In the genomic region with DNA sequence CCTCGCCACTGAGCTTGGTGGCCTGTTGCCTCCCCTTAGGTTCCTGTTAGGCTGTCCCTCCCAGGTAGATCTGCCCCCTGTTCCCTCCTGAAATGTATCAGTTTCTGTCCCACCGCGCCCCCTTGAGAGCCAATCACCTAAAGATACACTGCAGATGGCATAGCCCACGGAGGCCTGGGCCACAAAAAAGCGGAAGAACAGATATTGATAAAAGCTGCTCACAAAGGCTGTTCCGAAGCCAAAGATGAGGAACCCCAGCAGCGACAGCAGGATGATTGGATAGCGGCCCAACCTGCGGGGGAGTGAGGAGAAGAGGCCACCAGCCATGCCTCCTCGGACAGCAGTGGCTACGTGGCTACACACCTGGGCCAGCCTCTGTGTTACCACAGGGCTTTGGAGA, we compare ENCODE assay signal across 45 mouse cellular contexts. TPM values are rescaled to one million over a fixed set of nuclear protein-coding genes. Genes with fewer than 3 reads are reported as not detected.
"Had no signal": no experiment of that assay in that cellular context is flagged by ENCODE, and none has a peak within 500 bp of the region (broad histone marks: within the 10 kb centered on the region; RNA-seq: fewer than 3 reads in every experiment).

No protein-coding gene starts in this region.

- DNase-seq: left cerebral cortex, postnatal 4 days; liver; liver, embryonic 13.5 days; liver, postnatal 0 days; lung, adult 18-20 months; lung, adult 2 months; lung, embryonic 14.5 days; lung, postnatal 10 days; lung, postnatal 14 days; lung, postnatal 36 days; lung, postnatal 4 days; midbrain, embryonic 14.5 days had no signal

- H3K4me2 ChIP-seq: limb, embryonic 12.5 days; limb, embryonic 13.5 days; limb, embryonic 15.5 days; liver, embryonic 11.5 days; liver, embryonic 12.5 days; liver, embryonic 13.5 days; liver, embryonic 15.5 days; lung, embryonic 14.5 days; lung, embryonic 15.5 days; midbrain, embryonic 11.5 days; midbrain, embryonic 12.5 days; midbrain, embryonic 13.5 days; midbrain, embryonic 15.5 days; neural tube, embryonic 12.5 days had no signal

- ATAC-seq: liver, embryonic 12.5 days; liver, postnatal 0 days; lung, postnatal 0 days; midbrain, embryonic 13.5 days; midbrain, embryonic 15.5 days; midbrain, embryonic 16.5 days had no signal

- H3K27ac ChIP-seq: limb, embryonic 10.5 days; limb, embryonic 12.5 days; limb, embryonic 13.5 days; limb, embryonic 15.5 days; liver, embryonic 12.5 days; liver, embryonic 13.5 days; liver, embryonic 14.5 days; liver, embryonic 15.5 days; lung, embryonic 15.5 days; macrophage; midbrain, embryonic 10.5 days; midbrain, embryonic 12.5 days; midbrain, embryonic 13.5 days; midbrain, embryonic 15.5 days; neural tube, embryonic 12.5 days had no signal

- H3K27me3 ChIP-seq: limb, embryonic 12.5 days; limb, embryonic 13.5 days; limb, embryonic 15.5 days; liver, embryonic 12.5 days; liver, embryonic 13.5 days; liver, embryonic 15.5 days; lung, embryonic 15.5 days; midbrain, embryonic 12.5 days; midbrain, embryonic 13.5 days; midbrain, embryonic 15.5 days; neural tube, embryonic 12.5 days had no signal

- H3K4me3 ChIP-seq: limb, embryonic 10.5 days; limb, embryonic 12.5 days; limb, embryonic 13.5 days; limb, embryonic 15.5 days; liver, embryonic 12.5 days; liver, embryonic 13.5 days; liver, embryonic 15.5 days; lung, embryonic 15.5 days; megakaryocyte, embryonic 14.5 days; midbrain, embryonic 10.5 days; midbrain, embryonic 12.5 days; midbrain, embryonic 13.5 days; midbrain, embryonic 15.5 days; myocyte; neural tube, embryonic 12.5 days had no signal

- H3K36me3 ChIP-seq: limb, embryonic 10.5 days; limb, embryonic 12.5 days; limb, embryonic 13.5 days; limb, embryonic 15.5 days; liver, embryonic 12.5 days; liver, embryonic 13.5 days; liver, embryonic 15.5 days; lung, embryonic 15.5 days; midbrain, embryonic 10.5 days; midbrain, embryonic 12.5 days; midbrain, embryonic 13.5 days; midbrain, embryonic 15.5 days; neural tube, embryonic 12.5 days had no signal

- H3K9me3 ChIP-seq: limb, embryonic 10.5 days; limb, embryonic 12.5 days; limb, embryonic 13.5 days; limb, embryonic 15.5 days; liver, embryonic 12.5 days; liver, embryonic 13.5 days; liver, embryonic 15.5 days; lung, embryonic 15.5 days; megakaryocyte, embryonic 14.5 days; midbrain, embryonic 10.5 days; midbrain, embryonic 12.5 days; midbrain, embryonic 13.5 days; midbrain, embryonic 15.5 days; neural tube, embryonic 12.5 days had no signal

- H3K4me1 ChIP-seq: limb, embryonic 12.5 days; liver, embryonic 12.5 days; liver, embryonic 13.5 days; liver, embryonic 15.5 days; megakaryocyte, embryonic 14.5 days; midbrain, embryonic 12.5 days; midbrain, embryonic 13.5 days; midbrain, embryonic 15.5 days; neural tube, embryonic 12.5 days had no signal

- H3K9ac ChIP-seq: limb, embryonic 12.5 days; limb, embryonic 13.5 days; limb, embryonic 15.5 days; liver, embryonic 12.5 days; liver, embryonic 13.5 days; liver, embryonic 14.5 days; liver, embryonic 15.5 days; liver, postnatal 0 days; lung, embryonic 14.5 days; lung, embryonic 15.5 days; midbrain, embryonic 12.5 days; midbrain, embryonic 13.5 days; midbrain, embryonic 15.5 days; neural tube, embryonic 12.5 days had no signal

RNA-seq across cellular contexts. Expression of gene Gm47289, which starts 20.3 kb away (rescaled TPM):
- total RNA-seq: left cerebral cortex, postnatal 10 days; left cerebral cortex, postnatal 14 days; left cerebral cortex, postnatal 25 days; left cerebral cortex, postnatal 36 days; left cerebral cortex, postnatal 4 days; liver, adult 2 months; megakaryocyte progenitor cell, adult 5-6 weeks; megakaryocyte, adult 5-6 weeks; megakaryocyte-erythroid progenitor cell, adult 5-6 weeks; midbrain, postnatal 0 days; monocyte, adult 5-6 weeks had no signal
- polyA plus RNA-seq: limb, embryonic 10.5 days; limb, embryonic 11.5 days; limb, embryonic 12.5 days; limb, embryonic 13.5 days; limb, embryonic 15.5 days; liver, adult 2 months; liver, embryonic 11.5 days; liver, embryonic 12.5 days; liver, embryonic 13.5 days; liver, embryonic 14.5 days; liver, embryonic 15.5 days; liver, postnatal 0 days; lung, adult 2 months; lung, embryonic 14.5 days; lung, embryonic 15.5 days; lung, embryonic 16.5 days; lung, postnatal 0 days; macrophage; midbrain, embryonic 10.5 days; midbrain, embryonic 11.5 days; midbrain, embryonic 12.5 days; midbrain, embryonic 13.5 days; midbrain, embryonic 14.5 days; midbrain, embryonic 15.5 days; midbrain, embryonic 16.5 days; midbrain, postnatal 0 days; myocyte; neural tube, embryonic 11.5 days; neural tube, embryonic 12.5 days had no signal

RNA-seq across cellular contexts. Expression of gene Acaa1b, which starts 22.4 kb away (rescaled TPM):
- total RNA-seq: megakaryocyte-erythroid progenitor cell, adult 5-6 weeks; monocyte, adult 5-6 weeks had no signal
- polyA plus RNA-seq: macrophage had no signal

RNA-seq across cellular contexts. Expression of gene Slc22a13, which starts 29.6 kb away (rescaled TPM):
- total RNA-seq: left cerebral cortex, postnatal 10 days; left cerebral cortex, postnatal 25 days; left cerebral cortex, postnatal 36 days; left cerebral cortex, postnatal 4 days; liver, adult 2 months; megakaryocyte progenitor cell, adult 5-6 weeks; megakaryocyte, adult 5-6 weeks; megakaryocyte-erythroid progenitor cell, adult 5-6 weeks; midbrain, postnatal 0 days; monocyte, adult 5-6 weeks had no signal
- polyA plus RNA-seq: limb, embryonic 10.5 days; limb, embryonic 11.5 days; limb, embryonic 12.5 days; limb, embryonic 13.5 days; limb, embryonic 15.5 days; liver, embryonic 11.5 days; liver, embryonic 12.5 days; liver, embryonic 13.5 days; liver, embryonic 15.5 days; liver, postnatal 0 days; lung, embryonic 14.5 days; lung, embryonic 15.5 days; lung, embryonic 16.5 days; lung, postnatal 0 days; macrophage; midbrain, embryonic 10.5 days; midbrain, embryonic 11.5 days; midbrain, embryonic 12.5 days; midbrain, embryonic 13.5 days; midbrain, embryonic 15.5 days; midbrain, embryonic 16.5 days; myocyte; neural tube, embryonic 11.5 days; neural tube, embryonic 12.5 days had no signal
